26 mouse cellular contexts compared by ENCODE assay signal in the genomic region with DNA sequence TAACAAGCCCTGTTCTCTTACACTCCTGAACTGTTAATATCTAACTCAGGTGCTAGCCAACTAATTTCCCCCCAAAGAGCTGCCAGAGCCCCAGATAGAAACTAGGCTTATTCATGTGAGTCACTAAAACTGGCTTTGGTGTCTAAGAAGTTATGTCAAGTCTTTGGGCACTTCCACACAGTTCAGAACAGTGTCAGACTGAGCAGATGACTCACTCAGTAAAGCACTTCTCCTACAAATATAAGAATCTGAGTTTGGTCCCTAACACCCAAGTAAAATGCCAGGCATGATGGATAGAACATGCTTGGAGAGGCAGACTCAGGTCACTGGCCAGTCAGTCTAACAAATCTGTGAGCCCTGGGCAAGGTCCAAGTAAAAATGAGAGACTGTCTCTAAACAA.
DNase-seq lines count a peak whose midpoint lies in the region; ATAC-seq and TF ChIP-seq lines count a peak whose summit lies in the region.
"Had no signal": no experiment of that assay in that cellular context is flagged by ENCODE, and none has a peak within 500 bp of the region (broad histone marks: within the 10 kb centered on the region; RNA-seq: fewer than 3 reads in every experiment).

No protein-coding gene starts in this region.

- 0 out of 2 replicates have a peak, but pooled peaks cover 5% of the 10 kb centered on the region for H3K36me3 ChIP-seq in lung, postnatal 0 days (ENCODE audit: insufficient read depth, low read length)
- H3K36me3 ChIP-seq: G1E; liver, embryonic 13.5 days had no signal

- no peak for TF ChIP-seq POLR2A in lung, adult 2 months (IDR thresholded peaks at IDR 0.05; ENCODE audit: borderline replicate concordance, extremely low read depth, low read depth, low read length)

- peak; percentile 50 for ATAC-seq in lung, postnatal 0 days
- ATAC-seq: activated CD4-positive, CD25-positive, alpha-beta regulatory T cell, adult 4 months; forebrain, embryonic 14.5 days had no signal

- TF ChIP-seq CTCF in lung, postnatal 0 days (IDR thresholded peaks at IDR 0.05): no peak
- TF ChIP-seq CTCF in lung, adult 2 months (IDR thresholded peaks at IDR 0.05; ENCODE audit: insufficient read depth, low read length): no peak

- H3K4me1 ChIP-seq in lung, postnatal 0 days (ENCODE audit: insufficient read depth, low read depth, low read length): no peaks in the 10 kb centered on the region
- H3K4me1 ChIP-seq in lung, adult 2 months (ENCODE audit: control insufficient read depth, insufficient read depth, low read length): peaks cover 8% of the 10 kb centered on the region; the same call in 1 of the 2 replicates
- peaks cover 39% of the 10 kb centered on the region for H3K4me1 ChIP-seq in brown adipose tissue, adult 24 weeks (ENCODE audit: control insufficient read depth, insufficient read depth, insufficient read length, low read length)
- H3K4me1 ChIP-seq: limb, embryonic 13.5 days had no signal

- intact Hi-C loops in left cerebral cortex, postnatal 25 days (cut with DNase I): no loop called here

- no peak overlapping the region for H3K9ac ChIP-seq in lung, postnatal 0 days (replicated peaks; ENCODE audit: low read depth)
- H3K9ac ChIP-seq: heart, embryonic 13.5 days; hindbrain, embryonic 14.5 days; limb, embryonic 13.5 days; liver, embryonic 13.5 days had no signal

- no peaks in the 10 kb centered on the region for H3K27me3 ChIP-seq in lung, postnatal 0 days (replicated peaks; ENCODE audit: insufficient read depth, low read length)
- H3K27me3 ChIP-seq: heart, embryonic 13.5 days; limb, embryonic 13.5 days; liver, embryonic 13.5 days had no signal

- H3K27ac ChIP-seq in lung, postnatal 0 days (ENCODE audit: low read length): no peak overlapping the region
- peak overlapping the region; percentile 46 for H3K27ac ChIP-seq in brown adipose tissue, adult 24 weeks (replicated peaks; ENCODE audit: low read depth, low read length)
- H3K27ac ChIP-seq: hindbrain, embryonic 14.5 days; limb, embryonic 13.5 days; liver, embryonic 13.5 days had no signal

- H3K9me3 ChIP-seq in lung, postnatal 0 days (ENCODE audit: low read length): no peaks in the 10 kb centered on the region
- H3K9me3 ChIP-seq: G1E; heart, embryonic 13.5 days; limb, embryonic 13.5 days; liver, embryonic 13.5 days had no signal

- no peak for TF ChIP-seq EP300 in lung, postnatal 0 days (IDR thresholded peaks at IDR 0.05)

- no peak overlapping the region for H3K4me2 ChIP-seq in lung, postnatal 0 days (replicated peaks; ENCODE audit: low read depth, low read length)
- H3K4me2 ChIP-seq: heart, embryonic 13.5 days; hindbrain, embryonic 14.5 days; limb, embryonic 13.5 days; liver, embryonic 13.5 days had no signal

- H3K4me3 ChIP-seq in lung, postnatal 0 days (ENCODE audit: low read depth, low read length): no peak overlapping the region
- no peak overlapping the region for H3K4me3 ChIP-seq in lung, adult 2 months (replicated peaks; ENCODE audit: extremely low read depth, low read depth, low read length)
- no peak overlapping the region for H3K4me3 ChIP-seq in brown adipose tissue, adult 24 weeks (ENCODE audit: insufficient read depth, low read depth, low read length)
- H3K4me3 ChIP-seq: heart, embryonic 13.5 days; limb, embryonic 13.5 days; liver, embryonic 13.5 days had no signal

- peak; percentile 30 for DNase-seq in kidney, adult 9 months
- no peak for DNase-seq in kidney, postnatal 14 days
- peak; percentile 25 for DNase-seq in lung, postnatal 0 days (ENCODE audit: low spot score)
- DNase-seq in lung, adult 2 months: no peak
- DNase-seq in urinary bladder, postnatal 25 days (ENCODE audit: low spot score): no peak
- DNase-seq in left cerebral cortex, postnatal 25 days (ENCODE audit: low spot score in 2 of 2): no peak
- DNase-seq: adrenal gland, adult 2 months; adrenal gland, postnatal 36 days; cerebellum, adult 8-10 months; cerebellum, postnatal 25 days; gastrocnemius, postnatal 36 days; heart, postnatal 10 days; layer of hippocampus, adult 9-11 months; liver, embryonic 13.5 days; lung, adult 18-20 months; lung, postnatal 14 days; midbrain, embryonic 14.5 days; thymus, adult 2 months; thymus, postnatal 36 days had no signal

Comparison
In these comparisons a context has a peak if more than half of its experiments do, and no peak if none do; other contexts are left out.
1. DNase-seq: peak in kidney, adult 9 months (single experiment) and lung, postnatal 0 days (single experiment); none in kidney, postnatal 14 days (single experiment), lung, adult 2 months (single experiment), urinary bladder, postnatal 25 days (single experiment) and left cerebral cortex, postnatal 25 days (0 of 2).